Mouse (Mus musculus) C2C12 (cell line): Measurements from ENCODE around the gene Ube2e2.

Experiments
- CEBPB ChIP-seq: IDR thresholded peaks from one replicate; pipeline ENCODE4 v1.6.1; 2011; ENCODE audit warnings: low read depth, mild to moderate bottlenecking, control low read depth, moderate library complexity
- CTCF ChIP-seq: IDR thresholded peaks from one replicate; pipeline ENCODE4 v1.5.1; 2011; ENCODE audit not compliant: control insufficient read depth, insufficient read depth, insufficient read length
- FOSL1 ChIP-seq: IDR thresholded peaks from one replicate; pipeline ENCODE4 v1.8.0; 2011; ENCODE audit warnings: mild to moderate bottlenecking, low read length; ENCODE audit not compliant: poor library complexity, insufficient read depth, severe bottlenecking
- MAX ChIP-seq: IDR thresholded peaks from one replicate; pipeline ENCODE4 v1.6.1; 2011; ENCODE audit warnings: mild to moderate bottlenecking, control low read depth
- USF1 ChIP-seq: IDR thresholded peaks from one replicate; pipeline ENCODE4 v1.6.1; 2011; ENCODE audit warnings: low read depth, mild to moderate bottlenecking, control low read depth, moderate library complexity

DNA sequence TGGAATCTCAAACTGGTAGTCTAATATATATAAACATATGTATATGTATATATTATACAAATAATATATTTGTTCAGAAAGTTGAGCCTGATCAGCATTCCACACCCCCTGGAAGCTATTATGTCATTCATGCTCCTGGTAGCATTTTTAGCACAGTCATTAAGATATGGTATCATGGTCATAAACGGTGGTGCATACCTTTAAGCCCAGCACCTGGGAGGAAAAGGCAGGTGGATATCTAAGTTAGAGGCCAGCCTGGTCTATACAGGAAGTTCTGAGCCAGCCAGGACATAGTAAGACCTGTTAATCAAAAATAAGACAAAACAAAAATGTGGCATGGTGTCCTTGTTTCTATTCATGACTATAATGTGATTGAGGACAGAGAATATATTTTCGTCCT is 140.1 kb downstream of the Ube2e2 start:
- TF ChIP-seq CTCF (no peak), MAX (no peak), CEBPB (no peak), USF1 (no peak), FOSL1 (no peak)
